Mouse (Mus musculus): ENCODE measurements around the gene Wnt10b. TPM values are rescaled to one million over a fixed set of nuclear protein-coding genes. Genes with fewer than 3 reads are reported as not detected.

Wnt10b gene
- polyA plus RNA-seq, 1 experiment from 2014 or later = 0.11 TPM

DNA sequence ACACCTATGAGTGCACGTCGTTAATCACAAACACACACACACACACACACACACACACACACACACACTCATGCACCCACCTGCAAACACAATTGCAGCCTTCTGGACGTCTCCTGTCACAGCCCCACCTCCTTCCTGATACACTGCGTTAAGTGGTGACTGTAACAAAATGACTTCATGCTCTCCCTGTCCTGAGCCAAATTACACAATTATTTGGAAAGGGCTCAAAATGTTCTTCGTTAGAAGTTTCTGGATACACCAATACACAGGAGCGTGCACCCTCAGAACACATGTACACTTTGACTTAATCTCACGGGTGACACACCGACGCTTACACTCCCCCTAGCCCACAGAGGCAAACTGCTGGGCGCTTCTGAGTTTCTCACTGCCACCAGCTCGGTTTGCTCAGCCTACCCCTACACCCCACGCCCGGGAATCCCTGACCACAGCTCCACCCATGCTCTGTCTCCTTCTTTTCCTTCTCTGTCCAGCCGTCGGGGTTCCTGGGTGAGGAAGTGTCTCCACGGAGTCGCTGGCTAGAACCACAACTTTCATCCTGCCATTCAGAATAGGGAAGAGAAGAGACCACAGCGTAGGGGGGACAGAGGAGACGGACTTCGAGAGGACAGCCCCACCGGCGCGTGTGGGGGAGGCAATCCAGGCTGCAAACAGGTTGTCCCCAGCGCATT is 11.2 kb upstream of the Wnt10b start:
- no peak for ATAC-seq (ENCODE audit: low FRiP score, low TSS enrichment)
- 13% methylated on average over 24 of the region's 24 CpGs for WGBS
- no peak overlapping the region for H3K27ac ChIP-seq (replicated peaks)
- peak overlapping the region; percentile 19; the same call in 1 of the 2 replicates for H3K4me3 ChIP-seq (ENCODE audit: low read depth, low read length)
- H3K27me3 ChIP-seq (ENCODE audit: control insufficient read depth, insufficient read depth, low read length) = peaks cover 32% of the 10 kb centered on the region
- H3K4me1 ChIP-seq (replicated peaks; ENCODE audit: control insufficient read depth, insufficient read depth) = no peaks in the 10 kb centered on the region
- peak; percentile 14 for DNase-seq (ENCODE audit: low spot score)
- no peaks in the 10 kb centered on the region for H3K36me3 ChIP-seq (ENCODE audit: control insufficient read depth, insufficient read depth, low read length)
- H3K4me2 ChIP-seq (replicated peaks; ENCODE audit: low read depth) = peak overlapping the region; percentile 11; the same call in 1 of the 2 replicates
- H3K9me3 ChIP-seq (ENCODE audit: control insufficient read depth, low read length) = no peaks in the 10 kb centered on the region
- H3K9ac ChIP-seq (ENCODE audit: low read length) = no peak overlapping the region
- no peak for TF ChIP-seq CTCF (IDR thresholded peaks at IDR 0.05; ENCODE audit: low read depth)
- TF ChIP-seq EP300 (optimal IDR thresholded peaks at IDR 0.05) = no peak

- Histone ChIP-seq H3K36me3 (ENCODE audit: control insufficient read depth, insufficient read depth, low read length) (no peaks in the 10 kb centered on the region), H3K27ac (replicated peaks) (no peak overlapping the region), H3K4me3 (ENCODE audit: low read depth, low read length) (no peak overlapping the region), H3K27me3 (ENCODE audit: control insufficient read depth, insufficient read depth, low read length) (peaks cover 27% of the 10 kb centered on the region), H3K9me3 (ENCODE audit: control insufficient read depth, low read length) (no peaks in the 10 kb centered on the region), H3K4me2 (replicated peaks; ENCODE audit: low read depth) (no peak overlapping the region), H3K9ac (ENCODE audit: low read length) (no peak overlapping the region), H3K4me1 (replicated peaks; ENCODE audit: control insufficient read depth, insufficient read depth) (no peaks in the 10 kb centered on the region)
- ATAC-seq (ENCODE audit: low FRiP score, low TSS enrichment) (no peak), DNase-seq (ENCODE audit: low spot score) (peak; percentile 35)
- 36% methylated on average over 4 of the region's 4 CpGs for WGBS
- TF ChIP-seq CTCF (IDR thresholded peaks at IDR 0.05; ENCODE audit: low read depth) = peak; percentile 73
- TF ChIP-seq EP300 (optimal IDR thresholded peaks at IDR 0.05) = no peak
Measured at GRCm38 (mm10) chr15:98787930-98788329, 10.0 kb upstream of the Wnt10b start.

- Histone ChIP-seq H3K9me3 (ENCODE audit: control insufficient read depth, low read length) (no peaks in the 10 kb centered on the region), H3K4me2 (replicated peaks; ENCODE audit: low read depth) (no peak overlapping the region), H3K4me1 (replicated peaks; ENCODE audit: control insufficient read depth, insufficient read depth) (no peaks in the 10 kb centered on the region), H3K4me3 (ENCODE audit: low read depth, low read length) (no peak overlapping the region), H3K27ac (replicated peaks) (no peak overlapping the region), H3K36me3 (ENCODE audit: control insufficient read depth, insufficient read depth, low read length) (no peaks in the 10 kb centered on the region), H3K9ac (ENCODE audit: low read length) (no peak overlapping the region), H3K27me3 (ENCODE audit: control insufficient read depth, insufficient read depth, low read length) (peaks cover 14% of the 10 kb centered on the region)
- 41% methylated on average over 7 of the region's 7 CpGs for WGBS
- TF ChIP-seq CTCF (IDR thresholded peaks at IDR 0.05; ENCODE audit: low read depth) (peak; percentile 66), EP300 (optimal IDR thresholded peaks at IDR 0.05) (no peak)
- DNase-seq (ENCODE audit: low spot score) (peak; percentile 30), ATAC-seq (ENCODE audit: low FRiP score, low TSS enrichment) (no peak)
Measured at GRCm38 (mm10) chr15:98785744-98786143, 7.8 kb upstream of the Wnt10b start.

- no peak overlapping the region for H3K9ac ChIP-seq (ENCODE audit: low read length)
- no peaks in the 10 kb centered on the region for H3K9me3 ChIP-seq (ENCODE audit: control insufficient read depth, low read length)
- no peaks in the 10 kb centered on the region for H3K36me3 ChIP-seq (ENCODE audit: control insufficient read depth, insufficient read depth, low read length)
- peaks cover 4% of the 10 kb centered on the region; the same call in 1 of the 2 replicates for H3K4me1 ChIP-seq (replicated peaks; ENCODE audit: control insufficient read depth, insufficient read depth)
- no peak overlapping the region for H3K4me3 ChIP-seq (ENCODE audit: low read depth, low read length)
- DNase-seq (ENCODE audit: low spot score) (no peak), ATAC-seq (ENCODE audit: low FRiP score, low TSS enrichment) (no peak)
- H3K4me2 ChIP-seq (replicated peaks; ENCODE audit: low read depth) = no peak overlapping the region
- H3K27me3 ChIP-seq (ENCODE audit: control insufficient read depth, insufficient read depth, low read length) = peaks cover 25% of the 10 kb centered on the region; the same call in 1 of the 2 replicates
- no peak overlapping the region for H3K27ac ChIP-seq (replicated peaks)
- TF ChIP-seq EP300 (optimal IDR thresholded peaks at IDR 0.05) (no peak), CTCF (IDR thresholded peaks at IDR 0.05; ENCODE audit: low read depth) (peak; percentile 29)
- 33% methylated on average over 6 of the region's 6 CpGs for WGBS
Measured at GRCm38 (mm10) chr15:98781166-98781565, 3.2 kb upstream of the Wnt10b start.

- H3K4me3 ChIP-seq (ENCODE audit: low read depth, low read length) = no peak overlapping the region
- H3K36me3 ChIP-seq (ENCODE audit: control insufficient read depth, insufficient read depth, low read length) = no peaks in the 10 kb centered on the region
- no peak overlapping the region for H3K27ac ChIP-seq (replicated peaks)
- H3K9me3 ChIP-seq (ENCODE audit: control insufficient read depth, low read length) = no peaks in the 10 kb centered on the region
- peak; percentile 49 for TF ChIP-seq CTCF (IDR thresholded peaks at IDR 0.05; ENCODE audit: low read depth)
- no peak for TF ChIP-seq EP300 (optimal IDR thresholded peaks at IDR 0.05)
- H3K9ac ChIP-seq (ENCODE audit: low read length) = no peak overlapping the region
- H3K27me3 ChIP-seq (ENCODE audit: control insufficient read depth, insufficient read depth, low read length) = peaks cover 31% of the 10 kb centered on the region; the same call in 1 of the 2 replicates
- WGBS = 7% methylated on average over 13 of the region's 13 CpGs
- peak; percentile 25; the same call in 1 of the 2 replicates for ATAC-seq (ENCODE audit: low FRiP score, low TSS enrichment)
- 0 out of 2 replicates have a peak overlapping the region, but pooled peaks have one; percentile 1 for H3K4me2 ChIP-seq (replicated peaks; ENCODE audit: low read depth)
- peaks cover 5% of the 10 kb centered on the region; the same call in 1 of the 2 replicates for H3K4me1 ChIP-seq (replicated peaks; ENCODE audit: control insufficient read depth, insufficient read depth)
- peak; percentile 50 for DNase-seq (ENCODE audit: low spot score)
Measured at GRCm38 (mm10) chr15:98780573-98780972, 2.6 kb upstream of the Wnt10b start.

DNA sequence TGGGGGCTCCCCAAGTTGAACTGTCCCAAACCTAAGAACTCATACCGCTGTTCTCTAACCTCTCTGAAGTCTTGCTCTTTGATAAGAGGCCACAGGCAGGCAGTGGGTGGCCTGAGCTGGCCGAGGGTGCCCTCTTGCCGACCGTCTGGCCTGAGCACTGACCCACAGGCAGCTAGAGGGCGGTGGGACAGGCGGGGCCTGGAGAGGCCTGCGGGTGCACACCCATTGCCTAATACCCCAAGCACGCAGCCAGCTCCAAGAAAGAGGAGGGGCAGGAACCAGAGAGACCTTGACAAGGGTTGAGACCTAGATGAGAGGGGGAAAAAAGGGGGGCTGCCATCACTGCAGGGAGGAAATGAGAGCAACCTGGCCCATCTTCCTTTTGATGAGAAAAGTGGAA is 2.1 kb upstream of the Wnt10b start:
- Histone ChIP-seq H3K9ac (ENCODE audit: low read length) (no peak overlapping the region), H3K36me3 (ENCODE audit: control insufficient read depth, insufficient read depth, low read length) (no peaks in the 10 kb centered on the region), H3K27me3 (ENCODE audit: control insufficient read depth, insufficient read depth, low read length) (peaks cover 31% of the 10 kb centered on the region; the same call in 1 of the 2 replicates), H3K27ac (replicated peaks) (no peak overlapping the region), H3K4me3 (ENCODE audit: low read depth, low read length) (no peak overlapping the region), H3K4me2 (replicated peaks; ENCODE audit: low read depth) (0 out of 2 replicates have a peak overlapping the region, but pooled peaks have one; percentile 1), H3K4me1 (replicated peaks; ENCODE audit: control insufficient read depth, insufficient read depth) (peaks cover 5% of the 10 kb centered on the region; the same call in 1 of the 2 replicates), H3K9me3 (ENCODE audit: control insufficient read depth, low read length) (no peaks in the 10 kb centered on the region)
- WGBS = 8% methylated on average over 8 of the region's 8 CpGs
- ATAC-seq (ENCODE audit: low FRiP score, low TSS enrichment) (peak; percentile 48; the same call in 1 of the 2 replicates), DNase-seq (ENCODE audit: low spot score) (peak; percentile 17)
- TF ChIP-seq EP300 (optimal IDR thresholded peaks at IDR 0.05) = no peak
- TF ChIP-seq CTCF (IDR thresholded peaks at IDR 0.05; ENCODE audit: low read depth) = peak; percentile 37
